Mouse (Mus musculus) CH12.LX (cell line): Measurements from ENCODE around the gene Ddah1.

Experiments used
- CTCF ChIP-seq, 2 experiments: IDR thresholded peaks in 1 of 2; conservative IDR thresholded peaks in 1 of 2; 2 replicates each; pipeline ENCODE4 v1.5.1; 2011 to 2012; ENCODE audit warnings: low read depth in 2 of 2, low read length in 2 of 2, improper control_type of control experiment in 1 of 2, inconsistent platforms in 1 of 2, mild to moderate bottlenecking in 1 of 2, moderate library complexity in 1 of 2
- EP300 ChIP-seq: IDR thresholded peaks from 2 replicates; pipeline ENCODE4 v1.6.1; 2011; ENCODE audit warnings: low read length, improper control_type of control experiment
- HCFC1 ChIP-seq: IDR thresholded peaks from 2 replicates; pipeline ENCODE4 v1.6.1; 2012; ENCODE audit warnings: low read depth, mild to moderate bottlenecking, inconsistent platforms, low read length, improper control_type of control experiment
- KAT2A ChIP-seq: IDR thresholded peaks from 2 replicates; pipeline ENCODE4 v1.6.1; 2012; ENCODE audit warnings: low read length, improper control_type of control experiment, inconsistent platforms; ENCODE audit not compliant: insufficient replicate concordance
- MXI1 ChIP-seq: IDR thresholded peaks from 2 replicates; pipeline ENCODE4 v1.6.1; 2011; ENCODE audit warnings: mild to moderate bottlenecking, low read depth, low read length, improper control_type of control experiment
- POLR2A ChIP-seq: IDR thresholded peaks from 2 replicates; pipeline ENCODE4 v1.6.1; 2011; ENCODE audit warnings: low read depth, mild to moderate bottlenecking, improper control_type of control experiment, low read length
- SIN3A ChIP-seq: IDR thresholded peaks from 2 replicates; pipeline ENCODE4 v1.6.1; 2012; ENCODE audit warnings: low read length, improper control_type of control experiment, inconsistent platforms
- TBP ChIP-seq: conservative IDR thresholded peaks from 2 replicates; pipeline ENCODE4 v1.6.1; 2011; ENCODE audit warnings: low read depth, low read length, improper control_type of control experiment
- TCF12 ChIP-seq: IDR thresholded peaks from 2 replicates; pipeline ENCODE4 v1.6.1; 2014; ENCODE audit warnings: low read depth, mild to moderate bottlenecking, inconsistent platforms, low read length, improper control_type of control experiment
- USF1 ChIP-seq: IDR thresholded peaks from 2 replicates; pipeline ENCODE4 v1.6.1; 2014; ENCODE audit warnings: low read depth, mild to moderate bottlenecking, inconsistent platforms, low read length, improper control_type of control experiment
- ZNF384 ChIP-seq: IDR thresholded peaks from 2 replicates; pipeline ENCODE4 v1.6.1; 2012; ENCODE audit warnings: low read depth, low read length, improper control_type of control experiment, inconsistent platforms

DNA sequence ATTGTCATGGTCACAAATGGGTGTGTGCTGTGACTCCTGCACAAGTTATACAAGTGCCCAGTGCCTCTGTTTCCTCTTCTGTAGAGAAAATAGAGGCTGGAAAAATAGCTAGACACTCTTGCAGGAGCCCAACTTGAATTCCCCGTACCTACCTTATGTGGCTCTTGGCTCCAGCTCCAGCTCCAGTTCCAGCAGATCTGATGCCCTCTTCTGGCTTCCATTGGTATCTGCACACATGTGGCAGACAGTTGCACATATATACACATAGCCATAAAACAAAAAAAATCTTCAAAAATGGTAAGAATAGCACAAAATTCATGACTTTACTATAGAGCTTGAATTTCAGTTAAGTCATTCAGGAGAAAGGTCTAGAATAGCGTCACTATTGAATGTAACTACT lies 62.5 kb downstream of the Ddah1 start:
- TF ChIP-seq CTCF (conservative IDR thresholded peaks at IDR 0.05 in 1 of 2, IDR thresholded peaks at IDR 0.05 in 1 of 2; ENCODE audit: low read depth in 2 of 2, low read length in 2 of 2), result peak in 1 of 2 experiments; percentile 19; a peak in 1 of 4 replicates
- no peak for TF ChIP-seq MXI1
- TF ChIP-seq HCFC1, result no peak
- TF ChIP-seq EP300, result no peak
- TF ChIP-seq POLR2A, result no peak
- TF ChIP-seq KAT2A, result no peak
- no peak for TF ChIP-seq USF1
- no peak for TF ChIP-seq ZNF384
- TF ChIP-seq TCF12, result no peak
- no peak for TF ChIP-seq TBP
- TF ChIP-seq SIN3A, result no peak
